Mouse (Mus musculus) right cerebral cortex, adult 18-20 months (tissue): ENCODE measurements around the gene Cpeb2.
A peak's percentile ranks its signal among the peaks of the same experiment; 100 is the strongest.

ENCODE experiments used
- DNase-seq: peaks from one replicate; pipeline ENCODE4 v3.0.0; 2022; ENCODE audit warnings: mixed read lengths

The Cpeb2 gene

DNA sequence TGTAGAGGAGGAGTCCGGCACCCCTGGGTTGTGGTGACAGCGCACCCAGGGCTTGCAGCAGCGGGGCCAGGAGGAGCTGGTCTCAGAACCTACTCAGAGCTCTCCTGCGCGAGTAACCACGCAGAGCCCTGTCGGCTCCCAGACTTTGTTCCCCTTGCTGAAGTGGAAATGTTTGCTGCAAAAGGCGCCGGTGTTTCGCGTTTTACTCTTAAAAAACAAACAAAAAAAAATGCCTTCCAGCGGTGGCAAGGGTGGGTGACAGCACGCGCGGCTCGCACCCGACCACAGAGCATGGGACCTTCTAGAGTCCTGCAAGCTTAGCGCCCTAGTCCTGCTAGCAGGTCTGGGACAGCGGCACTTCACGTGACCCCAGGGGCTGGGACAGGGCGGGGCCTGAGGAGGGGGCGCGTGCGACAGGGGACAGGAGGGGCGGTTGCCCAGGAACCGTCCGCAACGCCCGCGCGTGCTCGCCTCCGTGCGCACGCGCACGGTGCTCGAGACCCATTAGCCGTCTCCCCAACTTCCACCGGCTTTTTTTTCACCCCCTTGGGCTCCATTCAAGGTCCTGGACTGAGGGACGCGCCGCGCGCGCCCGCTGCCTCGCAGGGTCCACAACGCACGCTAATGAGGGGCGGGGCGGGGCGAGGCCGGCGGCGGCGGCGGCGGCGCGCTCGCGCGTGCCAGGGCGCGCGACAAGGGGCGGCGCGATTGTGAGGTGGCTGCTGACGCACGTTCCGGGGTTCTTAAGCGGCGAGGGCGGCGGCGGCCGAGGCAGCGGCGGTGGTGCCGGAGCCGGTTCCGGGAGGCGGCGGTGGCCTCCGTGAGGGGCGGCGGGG is at the start of gene Cpeb2:
Gene Cpeb2, plus strand, starts transcription at position 691 of the 836 bp plus-strand sequence.
- peak; percentile 96 for DNase-seq

DNA sequence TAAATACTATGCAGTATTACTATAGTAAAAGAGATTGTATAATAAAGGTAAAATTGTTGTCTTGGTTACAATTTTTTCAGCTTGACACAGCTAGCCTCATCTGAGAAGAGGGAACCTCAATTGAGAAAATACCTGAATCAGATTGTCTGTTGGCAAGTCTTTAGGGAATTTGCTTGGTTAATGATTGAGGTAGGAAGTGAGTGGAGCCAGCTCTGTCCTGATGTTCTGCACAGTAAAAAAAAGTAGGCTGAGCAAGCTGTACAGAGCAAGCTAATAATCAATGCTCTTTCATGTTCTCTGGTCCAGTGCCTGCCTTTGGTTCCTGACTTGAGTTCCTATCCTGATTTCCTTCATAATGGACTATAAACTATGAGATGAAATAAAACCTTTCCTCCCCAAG is 49.4 kb upstream of the Cpeb2 start:
- no peak for DNase-seq

DNA sequence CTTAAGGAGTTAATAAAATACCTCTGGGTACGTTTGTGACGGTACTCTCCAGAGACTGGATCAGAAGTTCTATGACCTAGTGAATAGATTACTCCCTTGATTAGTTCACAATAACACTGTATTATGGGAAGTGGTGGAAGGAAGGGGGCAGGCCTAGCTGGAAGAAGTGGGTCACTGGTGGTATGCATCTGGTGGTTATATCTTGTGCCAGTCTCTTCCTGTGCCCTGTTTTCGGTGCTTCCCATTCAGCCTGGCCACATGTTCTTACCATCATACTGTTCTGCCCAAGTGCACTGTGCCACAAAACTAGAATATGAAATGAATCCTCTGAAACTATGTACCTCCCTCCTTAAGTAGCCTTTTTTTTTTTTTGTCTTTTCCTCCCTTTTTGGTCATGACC is 48.1 kb upstream of the Cpeb2 start:
- DNase-seq, result no peak

DNA sequence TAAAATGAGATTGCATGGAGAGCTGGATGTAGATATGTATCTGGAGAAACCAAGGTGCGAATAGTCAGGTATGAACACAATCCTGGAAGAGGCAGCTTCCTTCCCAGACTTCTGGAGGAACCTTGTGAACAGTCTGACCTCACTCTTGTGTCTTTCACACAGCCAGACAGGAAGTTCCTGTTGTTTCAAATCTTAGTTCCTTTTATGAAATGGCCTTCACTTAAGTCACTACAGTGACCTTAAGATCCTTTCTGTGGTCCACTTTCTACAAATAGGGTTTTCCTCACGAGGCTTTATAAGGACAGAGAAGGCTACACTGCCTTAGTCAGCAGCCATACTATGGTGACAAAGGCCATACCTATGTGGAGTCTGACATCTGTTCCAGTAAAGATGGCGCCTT is 47.5 kb upstream of the Cpeb2 start:
- DNase-seq, result no peak

DNA sequence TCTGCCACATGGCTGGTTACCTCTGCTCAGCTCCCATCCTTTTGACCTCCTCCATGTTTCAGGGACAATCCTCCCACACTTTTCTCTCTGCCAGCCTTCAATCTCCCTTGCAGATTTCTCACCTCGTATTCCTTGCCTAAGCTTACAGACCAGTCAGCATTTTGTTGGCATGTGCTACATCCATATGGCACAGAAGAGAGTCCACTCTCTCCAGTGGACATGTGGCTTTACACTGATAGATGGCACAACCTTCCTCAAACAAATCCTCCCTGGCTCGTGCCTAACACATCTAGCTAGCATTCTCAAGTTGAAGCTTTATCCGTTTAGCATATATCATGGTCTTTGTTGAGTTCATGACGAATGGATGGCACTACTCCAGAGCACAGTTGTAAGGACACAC is 32.3 kb upstream of the Cpeb2 start:
- DNase-seq, result no peak

DNA sequence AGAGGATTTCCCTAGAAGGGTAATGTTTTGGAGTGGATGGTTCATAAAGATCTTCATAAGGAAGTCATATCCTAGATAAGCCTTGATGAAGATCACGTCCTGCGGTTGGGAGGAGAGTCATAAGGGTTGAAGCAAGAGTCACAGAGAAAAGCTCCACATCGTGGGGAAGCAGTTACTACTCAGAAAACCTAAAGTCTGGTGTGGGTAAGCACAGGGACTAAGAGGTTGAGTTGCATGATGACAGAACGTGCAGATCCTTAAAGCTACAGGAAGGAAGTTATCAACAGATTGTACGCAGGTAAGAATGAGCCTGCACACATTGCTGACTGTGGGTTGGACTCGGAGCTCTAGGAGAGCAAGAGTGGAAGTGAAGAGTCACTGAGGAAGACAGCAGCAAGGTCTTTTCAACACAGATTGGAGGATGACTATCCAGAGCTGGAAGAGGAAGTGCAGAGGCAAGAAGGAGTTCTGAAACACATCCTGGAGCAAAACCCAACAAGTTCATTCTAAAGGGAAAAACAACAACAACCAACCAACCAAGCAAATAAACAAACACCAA is 26.4 kb upstream of the Cpeb2 start:
- no peak for DNase-seq

DNA sequence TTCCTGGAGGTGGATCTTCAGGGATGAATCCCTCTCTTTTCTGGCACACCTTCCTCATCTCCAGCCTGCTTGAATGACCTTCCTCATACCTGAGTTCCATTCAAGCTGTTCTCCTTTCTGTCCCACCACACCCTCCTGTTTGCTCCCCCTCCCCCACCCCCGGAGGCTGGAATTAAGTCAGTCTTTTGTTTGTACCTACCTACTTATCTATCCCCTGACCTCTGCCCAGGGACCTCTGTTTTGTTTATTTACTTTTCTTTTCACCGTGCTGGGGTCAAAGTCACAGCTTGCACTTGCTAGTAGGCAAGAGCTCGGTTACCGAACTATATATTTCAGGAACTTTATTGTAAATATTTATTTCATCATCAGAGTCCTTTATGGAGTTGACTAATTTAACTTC is 15.5 kb upstream of the Cpeb2 start:
- no peak for DNase-seq

DNA sequence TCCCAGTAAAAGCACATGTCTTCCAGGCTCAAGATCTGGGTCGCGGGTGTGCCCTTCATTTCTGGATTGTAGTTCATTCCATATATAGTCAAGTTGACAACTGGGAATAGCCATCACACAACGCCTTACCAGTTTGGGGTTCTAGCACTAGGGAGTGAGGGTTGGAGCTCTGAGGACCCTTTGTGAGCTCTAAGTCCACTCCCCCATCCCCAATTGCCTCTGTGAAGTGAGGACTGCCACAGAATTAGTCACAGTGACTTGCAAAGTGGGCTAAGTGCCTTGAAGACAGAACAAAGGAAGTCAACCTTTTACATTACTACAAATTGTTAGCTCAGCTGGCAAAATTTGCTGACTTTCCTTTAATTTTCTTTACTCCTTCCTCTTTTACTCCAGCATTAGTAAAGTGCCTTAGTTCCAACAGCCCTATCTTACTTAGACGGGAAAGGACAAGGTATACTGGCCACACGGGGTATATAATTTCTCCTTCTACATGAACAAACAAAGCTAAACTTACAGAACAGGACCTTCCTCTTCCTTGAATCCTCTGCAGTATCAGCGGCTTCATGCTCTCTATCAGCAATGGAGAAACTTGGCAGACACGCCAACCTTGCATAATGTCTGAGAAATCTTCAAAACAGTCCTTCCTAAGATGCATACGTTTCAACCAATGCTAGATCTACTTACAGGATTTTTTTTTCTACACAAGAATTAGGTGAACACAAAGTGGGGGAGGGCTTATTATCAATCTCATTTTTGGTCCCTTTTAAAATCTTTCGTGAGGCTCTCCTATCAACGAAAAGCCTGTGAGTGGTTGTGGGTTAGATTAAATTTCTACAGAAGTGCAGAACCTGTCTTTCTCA is 14.8 kb upstream of the Cpeb2 start:
- DNase-seq, result no peak

DNA sequence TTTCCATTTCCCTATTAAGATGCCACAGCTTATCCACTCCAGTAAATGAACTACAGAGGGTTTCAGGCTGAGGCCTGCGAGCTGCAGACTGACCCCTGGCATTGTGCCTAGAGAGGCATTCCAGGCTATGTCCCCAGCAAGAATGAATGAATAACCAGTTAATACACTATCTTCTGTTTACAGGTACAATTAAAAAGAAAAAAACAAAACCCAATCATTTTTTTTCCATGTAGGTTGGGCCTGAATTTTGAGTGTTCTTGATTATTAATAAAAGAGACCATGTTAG is 14.2 kb upstream of the Cpeb2 start:
- DNase-seq, result no peak

DNA sequence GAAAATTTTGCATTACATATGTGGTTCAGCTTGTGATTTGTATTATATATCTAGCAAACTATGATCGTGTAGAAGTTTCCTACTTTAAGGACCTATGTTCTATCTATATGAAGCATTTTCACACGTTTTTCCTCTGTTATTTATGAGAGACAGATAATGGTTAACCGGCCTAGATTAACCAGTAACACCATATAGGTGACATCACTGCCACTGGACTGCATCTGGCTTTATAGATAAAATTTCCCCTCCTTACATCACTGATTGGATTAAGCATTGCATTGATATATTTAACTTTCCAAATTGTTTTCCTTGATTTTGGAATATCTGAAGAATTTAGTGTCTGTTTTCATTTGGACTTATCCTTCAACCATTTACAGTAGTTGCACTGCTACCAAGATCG is 9.6 kb upstream of the Cpeb2 start:
- no peak for DNase-seq

DNA sequence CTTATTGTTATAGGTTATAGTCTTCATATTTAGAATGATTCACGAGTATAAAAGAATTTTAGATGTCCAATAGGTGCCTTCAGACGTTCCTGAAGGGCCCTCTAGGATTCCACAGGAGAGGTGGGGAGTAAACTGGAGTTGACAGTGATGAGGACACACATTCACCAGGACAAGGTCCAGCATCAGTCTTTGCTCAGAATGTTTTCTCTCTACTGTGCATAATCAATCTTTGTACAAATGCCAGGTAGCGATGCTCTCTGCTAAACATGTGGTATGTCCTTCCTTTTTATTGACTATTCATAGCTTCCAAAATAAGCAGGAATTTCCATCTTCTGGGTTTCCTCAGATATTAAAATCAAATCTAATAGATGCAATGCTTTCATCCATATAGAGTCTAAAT is 8.7 kb upstream of the Cpeb2 start:
- DNase-seq, result no peak

DNA sequence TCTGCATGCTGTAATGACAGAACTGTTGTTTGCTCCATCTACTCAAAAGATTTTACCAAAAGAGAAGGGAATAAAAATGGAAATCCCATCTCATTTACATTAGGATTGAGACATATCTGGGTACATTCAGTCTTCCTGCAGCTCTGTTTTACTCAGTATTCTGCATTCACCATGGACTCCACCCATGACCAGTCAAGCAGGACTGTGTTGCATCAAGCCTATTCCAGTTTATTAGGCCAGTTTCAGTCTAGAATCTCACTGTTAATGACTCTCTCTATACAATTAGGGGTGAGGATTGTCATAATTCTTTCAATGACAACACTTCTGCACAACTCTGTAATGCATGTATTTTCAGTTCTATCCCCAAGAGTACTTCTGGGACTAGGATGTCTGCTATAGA is 6.8 kb upstream of the Cpeb2 start:
- no peak for DNase-seq

DNA sequence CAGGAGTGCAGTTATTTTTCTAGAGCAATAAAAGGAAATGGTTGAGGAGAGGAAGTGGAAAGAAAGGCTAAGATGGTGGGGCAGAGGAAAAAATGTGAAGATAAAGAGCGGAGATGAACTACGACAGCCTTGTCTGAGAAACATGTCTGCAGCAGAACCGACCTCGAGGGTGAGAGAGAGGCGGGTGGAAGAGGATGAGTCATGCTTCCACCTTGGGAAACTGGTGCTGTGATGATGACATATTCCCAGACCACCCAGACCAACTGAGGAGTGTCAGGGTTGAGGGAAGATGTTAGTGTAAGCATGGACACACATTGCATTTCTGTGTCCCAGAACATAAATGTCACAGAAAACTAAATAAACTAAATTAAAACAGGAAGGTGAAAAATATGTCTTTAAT is 5.4 kb upstream of the Cpeb2 start:
- DNase-seq, result no peak

DNA sequence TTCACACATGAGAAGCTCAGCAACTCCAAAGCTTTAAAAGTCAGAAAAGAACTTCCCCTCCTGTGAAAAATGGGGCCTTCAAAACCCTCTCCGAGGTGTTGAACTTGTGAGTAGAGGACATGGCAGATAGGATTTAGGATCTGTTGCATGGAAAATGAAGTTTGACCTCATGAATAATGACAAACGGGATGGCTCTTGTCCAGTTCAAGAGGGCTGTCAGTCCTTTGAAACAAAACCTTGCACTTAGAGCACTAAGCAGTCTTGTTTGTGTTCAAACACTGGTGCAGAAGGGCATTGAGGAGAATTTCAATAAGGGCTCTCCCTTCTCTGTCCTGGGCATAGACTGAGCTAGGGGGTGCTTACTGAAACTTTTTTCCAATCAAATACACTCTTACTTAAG is 1.9 kb upstream of the Cpeb2 start:
- DNase-seq, result no peak

DNA sequence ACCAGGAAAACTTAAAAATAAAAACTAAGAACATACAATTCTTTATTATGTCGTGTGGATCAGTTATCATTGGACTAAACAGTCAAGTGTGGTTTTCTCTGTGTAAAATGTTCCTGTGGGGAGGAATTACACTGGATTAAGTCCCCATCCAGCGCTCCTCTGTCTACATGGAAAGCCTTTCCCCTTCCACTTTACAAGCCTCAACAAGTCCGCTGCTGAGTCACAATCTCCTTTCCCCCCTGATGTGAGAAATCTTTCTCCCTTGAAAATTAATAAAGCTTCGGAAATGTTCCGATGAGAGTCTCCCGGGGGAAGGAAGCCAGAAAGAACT is 856 bp upstream of the Cpeb2 start:
- no peak for DNase-seq

DNA sequence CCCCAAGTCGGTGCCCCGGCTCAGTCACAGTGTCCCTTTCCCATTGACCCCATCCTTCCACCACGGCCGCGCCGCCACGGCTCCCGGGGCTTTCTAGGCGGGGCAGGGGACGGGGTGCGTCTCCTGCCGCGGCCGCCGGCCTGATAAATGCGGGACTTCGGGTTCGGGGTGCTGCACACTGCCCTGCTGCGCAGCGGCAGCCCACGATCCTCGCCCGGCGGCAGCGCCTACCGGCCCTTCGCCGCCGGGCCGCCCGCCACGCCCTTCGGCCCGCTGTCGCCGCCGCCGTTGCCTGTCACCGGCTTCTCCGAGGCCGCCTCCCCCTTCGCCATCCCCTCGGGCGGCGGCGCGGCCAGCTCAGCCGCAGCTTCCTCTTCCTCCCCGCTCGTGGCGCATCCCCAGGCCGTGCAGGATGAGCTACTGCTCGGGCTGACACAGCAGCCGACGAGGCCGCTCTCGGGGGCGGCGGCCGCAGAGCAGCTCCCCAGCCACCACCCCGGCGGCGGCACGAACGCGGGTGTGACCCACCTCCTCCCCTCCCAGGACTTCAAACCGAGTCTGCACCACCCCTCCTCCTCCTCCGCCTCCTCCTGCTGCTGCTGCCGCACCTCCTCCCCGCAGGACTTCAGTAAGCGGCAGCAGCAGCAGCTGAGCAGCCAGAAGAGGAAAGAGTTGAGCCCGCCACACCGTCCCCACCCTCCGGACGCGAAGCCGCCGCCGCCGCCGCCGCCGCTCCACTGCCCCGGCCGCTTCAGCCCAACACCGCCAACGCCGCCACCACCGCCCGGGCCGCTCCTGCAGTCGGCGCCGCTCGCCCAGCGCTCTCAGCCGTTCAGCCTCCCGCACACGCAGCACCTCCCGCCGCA is 579 bp downstream of the Cpeb2 start:
- peak; percentile 89 for DNase-seq

DNA sequence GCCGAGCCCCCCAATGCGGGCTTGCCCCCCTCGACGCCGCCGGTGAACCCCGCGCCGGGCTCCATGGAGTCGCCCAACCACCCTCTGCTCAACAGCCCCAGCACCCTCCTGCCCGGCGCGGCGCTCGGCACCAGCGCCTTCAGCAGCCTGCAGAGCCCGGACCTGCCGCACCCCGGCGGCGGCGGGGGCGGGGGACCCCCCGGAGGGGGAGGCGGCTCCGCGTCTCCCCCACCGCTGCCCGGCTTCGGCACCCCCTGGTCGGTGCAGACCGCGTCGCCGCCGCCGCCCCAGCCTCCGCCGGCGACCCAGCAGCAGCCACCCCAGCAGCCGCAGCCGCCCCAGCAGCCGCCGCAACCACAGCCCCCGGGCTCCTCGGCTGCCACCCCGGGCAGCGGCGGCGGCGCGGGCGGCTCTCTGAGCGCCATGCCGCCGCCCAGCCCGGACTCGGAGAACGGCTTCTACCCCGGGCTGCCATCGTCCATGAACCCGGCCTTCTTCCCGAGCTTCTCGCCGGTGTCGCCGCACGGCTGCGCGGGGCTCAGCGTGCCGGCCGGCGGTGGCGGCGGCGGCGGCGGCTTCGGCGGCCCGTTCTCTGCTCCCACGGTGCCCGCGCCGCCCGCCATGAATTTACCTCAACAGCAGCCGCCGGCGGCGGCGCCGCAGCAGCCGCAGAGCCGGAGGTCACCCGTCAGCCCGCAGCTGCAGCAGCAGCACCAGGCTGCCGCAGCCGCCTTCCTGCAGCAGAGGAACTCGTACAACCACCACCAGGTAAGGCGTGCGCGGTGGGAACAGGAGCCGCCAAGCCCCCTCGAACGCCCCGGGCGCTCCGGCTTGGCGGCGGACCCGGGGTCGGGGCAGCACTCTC is 1.6 kb downstream of the Cpeb2 start:
- DNase-seq, result peak; percentile 51

DNA sequence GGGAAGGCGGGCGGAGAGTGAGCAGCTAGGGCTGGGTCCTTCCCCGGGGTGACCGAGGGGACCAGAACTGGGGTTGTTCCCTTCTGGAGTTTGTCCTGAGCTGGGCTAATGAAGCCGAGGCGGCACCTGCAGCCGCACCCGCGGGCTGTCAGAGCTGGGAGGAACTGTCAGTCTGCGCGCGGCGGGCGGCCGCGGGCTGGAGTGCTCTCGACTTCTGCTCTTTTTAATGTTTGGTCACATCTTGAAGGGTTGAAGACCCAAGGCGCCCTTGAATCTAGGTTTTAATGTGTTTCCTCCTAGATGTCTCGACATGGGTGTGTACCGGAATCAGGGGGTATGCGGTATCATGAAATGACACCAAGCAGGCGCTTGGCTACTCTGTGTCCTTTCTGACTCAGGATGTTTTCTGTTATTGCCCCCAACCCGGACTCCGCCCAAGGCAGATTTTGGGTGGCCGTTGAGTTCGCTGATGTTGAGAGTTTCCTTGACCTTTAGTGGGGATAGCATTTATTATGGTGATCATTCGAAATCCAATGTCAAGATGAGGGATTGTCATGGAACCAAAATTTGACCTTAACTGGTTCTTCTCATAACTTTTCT is 2.3 kb downstream of the Cpeb2 start:
- no peak for DNase-seq

DNA sequence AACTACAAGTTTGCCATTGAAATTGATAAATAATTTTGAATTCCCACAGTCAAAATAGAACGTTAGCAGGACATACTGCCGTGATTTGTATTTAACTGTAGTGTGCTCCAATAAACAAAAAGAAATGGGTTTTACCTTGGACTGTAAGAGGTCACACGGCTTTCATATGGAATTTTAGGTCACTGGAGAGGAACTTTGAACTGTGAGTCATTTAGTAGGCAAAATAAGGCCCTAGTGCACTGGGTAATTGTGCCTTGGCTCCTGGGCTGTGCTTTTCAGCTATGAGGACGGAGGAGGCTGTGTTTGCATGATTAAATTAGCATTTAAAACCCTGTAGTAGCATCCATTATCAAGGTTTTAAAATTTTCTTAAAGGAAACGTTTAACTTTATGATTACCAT is 3.0 kb downstream of the Cpeb2 start:
- no peak for DNase-seq

DNA sequence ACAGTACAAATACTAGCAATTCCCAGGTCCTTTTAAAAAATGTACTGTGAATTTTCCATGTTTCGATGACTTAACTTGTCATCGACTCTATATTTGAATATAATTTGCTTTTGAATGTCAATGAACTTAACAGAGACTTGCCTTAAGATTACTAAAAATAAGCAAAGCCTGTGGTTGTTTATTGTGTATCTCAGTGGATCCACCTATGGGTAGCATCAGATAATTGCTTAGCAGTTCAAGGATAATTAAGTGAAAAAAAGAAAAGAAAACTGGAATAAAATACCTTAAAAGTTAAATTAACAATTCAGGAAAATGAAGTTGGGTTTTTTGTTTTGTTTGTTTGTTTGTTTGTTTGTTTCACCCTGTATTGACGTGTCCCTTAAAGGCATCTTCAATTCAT is 3.5 kb downstream of the Cpeb2 start:
- no peak for DNase-seq

DNA sequence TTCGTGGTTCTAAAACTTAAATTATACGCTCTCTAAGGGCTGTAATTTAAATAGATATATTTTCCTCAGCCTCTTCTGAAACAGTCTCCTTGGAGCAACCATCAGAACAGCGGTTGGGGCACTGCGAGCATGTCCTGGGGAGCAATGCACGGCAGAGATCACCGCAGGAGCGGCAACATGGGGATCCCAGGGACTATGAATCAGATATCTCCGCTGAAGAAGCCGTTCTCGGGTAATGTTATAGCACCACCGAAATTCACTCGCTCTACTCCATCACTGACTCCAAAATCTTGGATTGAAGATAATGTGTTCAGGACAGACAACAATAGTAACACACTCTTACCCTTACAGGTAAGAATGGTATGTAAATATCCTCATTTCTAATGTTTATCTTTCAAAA is 4.3 kb downstream of the Cpeb2 start:
- DNase-seq, result no peak
